Mouse (Mus musculus) midbrain, embryonic 13.5 days (tissue): Measurements from ENCODE around the gene Rbbp7. TPM values are rescaled to one million over a fixed set of nuclear protein-coding genes. Genes with fewer than 3 reads are reported as not detected.

ENCODE experiments used
- ATAC-seq: fragments of 200-750 bp; cut with Nextera tagmentation; 2 replicates; pipeline ENCODE4 v1.8.0; 2017; ENCODE audit warnings: mild to moderate bottlenecking, moderate TSS enrichment, moderate library complexity
- H3K27ac ChIP-seq: fragments of 300-500 bp; sonication (generic); 2 replicates; pipeline ENCODE4 v1.5.1; 2015; ENCODE audit warnings: inconsistent platforms, mild to moderate bottlenecking, moderate library complexity
- H3K27me3 ChIP-seq: fragments of 300-500 bp; sonication (generic); 2 replicates; pipeline ENCODE4 v1.6.1; 2015; ENCODE audit warnings: mild to moderate bottlenecking, inconsistent platforms
- H3K36me3 ChIP-seq: fragments of 300-500 bp; sonication (generic); 2 replicates; pipeline ENCODE4 v1.6.1; 2015; ENCODE audit warnings: mild to moderate bottlenecking, inconsistent platforms
- H3K4me1 ChIP-seq: fragments of 300-500 bp; sonication (generic); replicated peaks from 2 replicates; pipeline ENCODE4 v1.6.1; 2015; ENCODE audit warnings: inconsistent platforms
- H3K4me2 ChIP-seq: fragments of 300-500 bp; sonication (generic); replicated peaks from 2 replicates; pipeline ENCODE4 v1.6.1; 2015; ENCODE audit warnings: moderate library complexity, mild to moderate bottlenecking, inconsistent platforms
- H3K4me3 ChIP-seq: fragments of 300-500 bp; sonication (generic); replicated peaks from 2 replicates; pipeline ENCODE4 v1.5.1; 2015; ENCODE audit warnings: mild to moderate bottlenecking, inconsistent platforms
- H3K9ac ChIP-seq: fragments of 300-500 bp; sonication (generic); replicated peaks from 2 replicates; pipeline ENCODE4 v1.6.1; 2015; ENCODE audit warnings: mild to moderate bottlenecking, inconsistent platforms
- H3K9me3 ChIP-seq: fragments of 300-500 bp; sonication (generic); 2 replicates; pipeline ENCODE4 v1.6.1; 2016; ENCODE audit warnings: mild to moderate bottlenecking, inconsistent platforms
- WGBS: fragments of 180-500 bp; shearing (Covaris S2); methylation state at CpG from one replicate; pipeline ENCODE4 v1.1.7; 2015; 5-methylcytosine and 5-hydroxymethylcytosine counted together
- polyA plus RNA-seq: library from polyadenylated mRNA; unstranded; fragments of >200 nt; fragmentation: Nextera tagmentation; extraction: Ambion mirVana; gene quantifications from 2 replicates; pipeline ENCODE4 v1.2.1, GENCODE M21; 2015

Rbbp7 gene
- polyA plus RNA-seq, result 210 and 217 TPM in 2 replicates

DNA sequence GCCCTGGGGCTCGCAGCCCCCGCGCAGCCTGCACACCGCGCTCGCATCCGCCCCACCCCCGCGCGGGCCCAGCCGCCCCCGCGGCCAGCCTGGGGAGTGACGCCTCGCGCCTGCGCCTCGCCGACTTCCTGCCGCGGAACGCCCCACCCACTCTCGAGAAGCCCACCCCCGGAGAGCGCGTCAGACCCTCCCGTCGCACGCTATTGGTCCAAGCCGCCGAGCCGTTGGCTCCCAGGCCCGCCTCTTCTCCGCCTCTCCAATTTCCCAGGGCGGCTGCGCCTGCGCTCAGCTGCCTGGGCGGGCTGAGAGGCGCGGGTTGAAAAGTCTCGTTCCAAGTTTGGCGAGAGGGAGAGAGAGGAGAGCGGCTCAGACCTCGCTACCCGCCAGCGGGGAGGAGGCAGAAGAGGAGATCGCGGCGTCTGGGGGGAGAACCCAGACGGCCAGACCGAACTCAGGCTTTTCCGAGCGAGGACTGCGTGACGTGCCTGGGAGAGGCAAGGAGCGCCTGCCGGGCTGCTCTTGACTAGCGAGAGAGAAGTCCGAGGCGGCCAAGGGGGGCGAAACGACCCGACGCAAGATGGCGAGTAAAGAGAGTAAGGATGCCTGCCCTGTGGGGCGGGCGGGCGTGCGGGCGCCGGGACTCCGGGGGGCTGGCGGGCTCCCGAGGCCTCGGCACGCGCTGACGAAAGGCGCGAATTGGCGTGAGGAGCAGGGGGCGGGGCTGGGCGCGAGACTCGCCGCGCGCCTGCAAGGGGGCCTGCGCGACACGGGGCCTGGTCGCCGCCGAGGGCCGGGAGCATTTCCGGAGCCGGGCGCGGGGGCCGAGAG, at the start of gene Rbbp7:
Gene Rbbp7, plus strand, starts transcription at position 288 of the 828 bp plus-strand sequence.
- H3K9ac ChIP-seq, result peak within 1 kb of the TSS; percentile 72
- H3K36me3 ChIP-seq, result no peaks in the 10 kb centered on the region
- peak; percentile 98 for ATAC-seq
- H3K4me1 ChIP-seq, result peaks cover 12% of the 10 kb centered on the region
- no peaks in the 10 kb centered on the region for H3K9me3 ChIP-seq
- H3K27ac ChIP-seq, result peak within 1 kb of the TSS; percentile 93
- no peaks in the 10 kb centered on the region for H3K27me3 ChIP-seq
- H3K4me3 ChIP-seq, result peak within 1 kb of the TSS; percentile 58
- peak within 1 kb of the TSS; percentile 58 for H3K4me2 ChIP-seq
- 17% methylated on average over 57 of the region's 100 CpGs for WGBS

DNA sequence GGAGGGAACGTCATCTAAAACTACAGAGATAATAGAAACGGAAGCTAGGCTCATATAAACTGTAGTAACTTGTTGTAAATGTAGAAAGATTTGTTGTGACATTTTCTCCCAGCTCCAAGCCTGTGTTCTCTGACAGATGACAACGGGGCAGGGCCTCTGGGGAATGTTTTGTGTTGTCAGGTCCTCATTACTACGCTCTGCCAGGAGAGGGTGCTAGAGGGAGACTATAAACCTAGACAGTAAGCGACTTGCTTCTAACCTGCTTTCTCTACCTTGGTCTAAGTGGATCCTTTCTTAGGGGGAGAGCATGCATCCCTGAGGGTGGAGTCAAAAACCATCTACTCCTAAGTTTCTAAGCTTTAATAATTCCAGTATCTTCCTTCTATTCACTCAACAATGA, 42.4 kb upstream of the Rbbp7 start:
- Histone ChIP-seq H3K4me3 (no peak overlapping the region), H3K4me1 (no peaks in the 10 kb centered on the region), H3K9ac (no peak overlapping the region), H3K27ac (no peak overlapping the region), H3K4me2 (no peak overlapping the region), H3K27me3 (peaks cover 3% of the 10 kb centered on the region; the same call in 1 of the 2 replicates), H3K9me3 (no peaks in the 10 kb centered on the region), H3K36me3 (no peaks in the 10 kb centered on the region)
- ATAC-seq, result no peak
- 27% methylated on average over 5 of the region's 5 CpGs for WGBS

DNA sequence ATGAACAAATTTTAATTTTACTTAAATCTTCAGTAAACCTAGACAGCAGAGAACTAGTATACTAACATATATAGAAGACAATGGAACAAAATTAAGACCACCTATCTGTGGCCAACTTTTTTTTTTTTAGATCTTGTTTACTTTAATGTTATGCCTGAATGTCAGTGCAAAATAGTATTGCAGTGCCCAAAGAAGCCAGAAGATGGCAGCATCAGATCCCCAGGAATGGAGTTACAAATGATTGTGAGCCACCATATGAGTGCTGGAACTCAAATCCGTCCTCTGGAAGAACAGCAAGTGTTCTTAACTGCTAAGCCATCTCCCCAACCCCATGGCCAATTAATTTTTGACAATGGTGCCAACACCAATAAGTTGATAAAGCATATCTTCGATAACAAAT, 40.6 kb upstream of the Rbbp7 start:
- Histone ChIP-seq H3K4me3 (no peak overlapping the region), H3K27me3 (peaks cover 3% of the 10 kb centered on the region; the same call in 1 of the 2 replicates), H3K9ac (no peak overlapping the region), H3K27ac (no peak overlapping the region), H3K4me1 (no peaks in the 10 kb centered on the region), H3K9me3 (no peaks in the 10 kb centered on the region), H3K4me2 (no peak overlapping the region), H3K36me3 (no peaks in the 10 kb centered on the region)
- 47% methylated on average over 2 of the region's 2 CpGs for WGBS
- no peak for ATAC-seq

DNA sequence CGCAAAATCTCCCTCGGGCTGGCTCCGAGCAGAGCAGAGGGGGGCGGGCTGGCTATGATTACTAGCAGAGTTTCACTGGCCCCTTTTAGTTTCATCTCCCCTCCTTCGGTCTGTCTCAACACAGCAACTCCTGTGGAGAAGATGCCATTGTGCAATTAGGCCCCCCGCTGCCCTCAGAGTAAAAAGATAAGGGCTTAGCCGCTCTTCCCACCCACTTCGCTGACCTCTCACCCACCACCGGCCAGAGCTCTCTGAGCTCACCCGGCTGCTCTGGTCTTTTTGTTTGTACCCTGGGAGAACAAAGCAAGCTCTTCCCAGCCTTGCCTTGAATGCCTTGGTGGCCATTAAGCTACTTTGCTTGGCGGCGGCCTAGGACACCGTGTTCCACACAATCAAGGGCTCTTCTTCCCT, 32.8 kb upstream of the Rbbp7 start:
- Histone ChIP-seq H3K4me2 (no peak overlapping the region; the same call in 1 of the 2 replicates), H3K27ac (no peak overlapping the region), H3K36me3 (no peaks in the 10 kb centered on the region), H3K9ac (no peak overlapping the region), H3K4me3 (no peak overlapping the region), H3K9me3 (no peaks in the 10 kb centered on the region), H3K27me3 (peaks cover 1% of the 10 kb centered on the region; the same call in 1 of the 2 replicates), H3K4me1 (peaks cover 5% of the 10 kb centered on the region; the same call in 1 of the 2 replicates)
- peak; percentile 70 for ATAC-seq
- 20% methylated on average over 13 of the region's 13 CpGs for WGBS

DNA sequence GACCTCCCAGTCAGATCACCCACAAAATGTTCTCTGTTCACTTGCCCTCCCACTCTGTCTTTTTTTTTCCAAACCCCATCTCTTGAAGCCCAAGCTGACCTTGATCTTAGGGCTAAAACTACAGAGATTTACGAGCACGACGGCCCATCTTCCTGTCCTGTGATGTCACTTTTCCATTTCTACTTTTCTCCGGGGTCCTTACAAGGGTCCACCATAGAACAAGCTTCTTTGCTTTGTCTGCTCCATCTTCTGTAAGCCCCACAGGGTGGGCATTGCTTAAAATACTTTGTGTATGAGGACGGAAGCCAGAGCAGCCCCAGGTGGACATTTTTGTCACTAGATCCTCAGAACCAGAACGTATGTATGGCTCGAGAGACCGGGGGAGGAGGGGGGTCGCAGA, 32.4 kb upstream of the Rbbp7 start:
- Histone ChIP-seq H3K4me1 (peaks cover 5% of the 10 kb centered on the region; the same call in 1 of the 2 replicates), H3K36me3 (no peaks in the 10 kb centered on the region), H3K27me3 (no peaks in the 10 kb centered on the region), H3K27ac (no peak overlapping the region), H3K9me3 (no peaks in the 10 kb centered on the region), H3K9ac (no peak overlapping the region), H3K4me3 (no peak overlapping the region), H3K4me2 (no peak overlapping the region; the same call in 1 of the 2 replicates)
- ATAC-seq, result peak; percentile 50; the same call in 1 of the 2 replicates
- WGBS, result 32% methylated on average over 9 of the region's 9 CpGs

DNA sequence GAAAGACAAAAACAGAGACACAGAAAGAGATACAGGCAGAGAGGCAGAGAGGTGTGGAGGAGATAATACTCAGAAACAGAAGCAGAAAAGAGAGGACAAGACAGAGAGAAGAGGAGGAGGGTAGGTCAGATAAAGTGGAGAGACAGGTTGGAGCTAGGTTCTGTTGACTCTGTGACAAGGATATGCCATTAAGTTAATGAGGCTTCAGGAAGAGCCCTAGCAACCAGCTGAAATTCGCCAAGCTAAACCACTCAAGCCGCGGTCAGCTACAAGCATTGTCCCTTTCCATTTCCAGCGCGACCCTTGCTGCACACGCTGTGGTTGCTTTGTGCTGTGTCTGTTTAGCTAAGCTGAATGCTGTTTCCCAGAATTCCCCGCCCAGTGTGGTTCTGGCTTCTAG, 32.0 kb upstream of the Rbbp7 start:
- Histone ChIP-seq H3K4me2 (no peak overlapping the region), H3K36me3 (no peaks in the 10 kb centered on the region), H3K9me3 (no peaks in the 10 kb centered on the region), H3K27ac (no peak overlapping the region), H3K4me1 (peaks cover 5% of the 10 kb centered on the region; the same call in 1 of the 2 replicates), H3K4me3 (no peak overlapping the region), H3K27me3 (no peaks in the 10 kb centered on the region), H3K9ac (no peak overlapping the region)
- ATAC-seq, result no peak
- WGBS, result 31% methylated on average over 7 of the region's 7 CpGs

DNA sequence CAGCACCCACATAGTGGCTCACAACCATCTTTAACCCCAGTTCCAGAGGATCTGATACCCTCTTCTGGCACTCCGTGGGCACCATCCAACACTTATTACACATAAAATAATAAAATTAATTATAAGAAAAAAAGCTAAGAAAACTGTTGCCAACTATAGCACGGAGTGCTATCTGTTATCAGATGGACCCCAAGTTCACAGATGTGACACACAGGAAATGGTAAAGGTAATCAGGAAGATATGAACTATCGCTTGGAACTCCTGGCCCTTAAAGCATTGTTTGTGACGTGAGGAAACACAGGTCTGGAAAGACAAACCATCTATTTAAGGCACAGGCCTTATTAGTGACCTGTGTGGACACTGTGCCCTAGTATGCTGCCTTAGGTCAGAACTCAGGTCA, 30.2 kb upstream of the Rbbp7 start:
- ATAC-seq, result no peak
- 93% methylated on average over 4 of the region's 4 CpGs for WGBS
- Histone ChIP-seq H3K27ac (no peak overlapping the region), H3K4me3 (no peak overlapping the region), H3K4me1 (peaks cover 5% of the 10 kb centered on the region; the same call in 1 of the 2 replicates), H3K4me2 (no peak overlapping the region), H3K36me3 (no peaks in the 10 kb centered on the region), H3K9ac (no peak overlapping the region), H3K9me3 (no peaks in the 10 kb centered on the region), H3K27me3 (no peaks in the 10 kb centered on the region)

DNA sequence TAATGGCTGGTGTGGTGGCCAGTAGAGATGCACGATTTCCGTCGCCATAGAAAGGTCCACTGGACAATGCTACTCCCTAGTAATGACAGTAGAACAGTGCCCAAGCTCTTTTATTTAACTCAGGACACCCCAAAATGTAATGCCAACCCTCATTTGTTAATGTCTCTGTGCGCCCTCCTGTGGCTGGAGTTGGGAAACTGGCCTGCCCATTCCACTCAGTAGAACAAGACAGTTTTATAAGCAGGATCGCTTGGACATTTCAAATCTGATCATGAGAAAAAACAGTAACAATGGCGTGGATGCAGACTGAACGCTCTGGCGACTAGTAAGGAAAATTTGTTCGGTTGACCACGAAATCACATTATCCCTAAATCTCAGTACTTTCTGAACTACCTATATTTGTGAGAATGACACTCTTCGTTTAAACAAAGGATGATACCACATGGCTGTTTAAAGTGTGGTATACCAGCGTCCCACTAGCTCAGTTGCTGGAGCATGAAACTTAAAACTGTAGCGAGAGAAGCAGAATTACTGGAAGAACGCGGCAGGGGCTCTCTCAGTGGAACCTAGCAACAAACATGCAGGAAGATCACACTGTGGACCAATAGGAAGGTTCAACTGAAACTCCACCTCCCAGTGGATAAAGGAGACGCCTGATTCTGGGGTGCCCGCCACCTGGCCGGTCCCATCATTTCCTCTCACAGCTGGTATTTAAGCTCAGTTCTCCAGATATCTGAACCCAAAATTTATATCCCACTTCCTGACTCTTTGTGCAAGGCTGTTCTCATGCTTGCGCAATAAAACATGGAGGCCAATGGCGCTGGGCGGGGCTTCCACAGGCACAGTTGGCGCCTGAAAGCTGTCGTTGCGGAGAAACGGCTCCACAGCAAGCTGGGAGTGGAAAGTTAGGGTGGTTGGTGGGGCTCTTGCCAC, 24.9 kb upstream of the Rbbp7 start:
- Histone ChIP-seq H3K27ac (peak overlapping the region; percentile 79), H3K4me1 (no peaks in the 10 kb centered on the region), H3K4me2 (peak overlapping the region; percentile 56), H3K27me3 (no peaks in the 10 kb centered on the region), H3K9ac (peak overlapping the region; percentile 57; the same call in 1 of the 2 replicates), H3K36me3 (no peaks in the 10 kb centered on the region), H3K4me3 (peak overlapping the region; percentile 44), H3K9me3 (no peaks in the 10 kb centered on the region)
- ATAC-seq, result peak; percentile 90
- 25% methylated on average over 25 of the region's 25 CpGs for WGBS

DNA sequence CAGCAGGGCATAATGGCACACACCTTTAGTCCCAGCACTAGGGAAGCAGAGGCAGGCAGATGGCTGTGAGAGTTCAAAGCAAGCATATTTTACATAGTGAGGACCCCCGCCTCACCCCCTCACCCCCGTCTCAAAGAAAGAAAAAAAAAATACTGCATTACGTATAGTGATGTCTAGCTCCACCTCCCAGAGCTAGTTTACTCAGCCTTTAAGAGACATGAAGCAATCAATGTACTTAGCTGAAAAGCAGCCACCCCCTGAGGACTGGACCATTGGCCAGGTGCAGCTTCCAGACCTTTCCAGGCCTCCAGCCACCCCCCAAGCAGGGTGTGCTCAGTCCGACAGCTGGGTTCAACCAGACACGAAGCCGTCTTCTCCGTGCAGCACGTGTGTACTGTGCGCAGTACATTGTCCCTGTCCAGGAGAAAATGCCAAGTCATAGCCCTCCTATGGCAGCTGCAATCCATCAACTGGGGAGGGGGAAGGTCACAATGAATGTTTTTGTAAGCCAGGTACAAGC, 24.0 kb upstream of the Rbbp7 start:
- ATAC-seq, result peak; percentile 74
- H3K27ac ChIP-seq, result peak overlapping the region; percentile 79; the same call in 1 of the 2 replicates
- H3K9me3 ChIP-seq, result no peaks in the 10 kb centered on the region
- WGBS, result 42% methylated on average over 9 of the region's 9 CpGs
- no peaks in the 10 kb centered on the region for H3K27me3 ChIP-seq
- H3K4me3 ChIP-seq, result peak overlapping the region; percentile 44
- 0 out of 2 replicates have a peak overlapping the region, but pooled peaks have one; percentile 57 for H3K9ac ChIP-seq
- no peaks in the 10 kb centered on the region for H3K36me3 ChIP-seq
- H3K4me1 ChIP-seq, result no peaks in the 10 kb centered on the region
- H3K4me2 ChIP-seq, result peak overlapping the region; percentile 56

DNA sequence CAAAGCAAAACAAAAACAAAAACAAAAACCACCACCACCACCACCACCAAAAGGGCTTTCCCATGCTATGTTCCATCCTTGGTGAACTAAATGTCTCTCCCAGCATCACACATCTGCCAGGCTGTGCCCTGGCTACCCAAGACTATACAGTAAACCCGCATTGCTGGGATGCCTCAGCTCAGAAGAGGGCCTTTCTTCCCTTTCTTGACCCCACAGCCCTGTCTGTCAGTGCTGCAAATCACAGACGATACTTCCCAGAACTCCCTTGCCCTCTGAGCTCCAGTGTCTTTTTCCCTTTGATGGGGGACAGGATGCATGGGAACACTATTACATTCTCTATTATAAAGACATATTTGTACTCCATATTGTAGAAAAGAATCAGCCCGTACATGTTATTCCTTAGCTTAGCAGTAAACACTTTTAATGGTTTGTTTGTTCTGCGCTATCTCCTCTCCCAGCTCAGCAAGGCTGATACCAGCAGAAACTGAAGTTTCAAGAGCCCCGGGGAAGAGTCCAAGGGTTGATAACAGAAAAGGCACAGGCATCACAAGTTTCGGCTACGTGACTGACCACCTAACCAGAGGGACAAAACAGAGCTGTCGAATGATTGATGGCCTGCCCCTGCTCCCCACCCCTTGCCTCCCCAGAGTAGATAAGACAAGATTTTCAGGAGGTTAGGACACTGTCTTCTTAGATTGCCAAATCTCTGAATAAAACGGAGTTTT, 11.3 kb upstream of the Rbbp7 start:
- Histone ChIP-seq H3K4me2 (no peak overlapping the region), H3K9me3 (no peaks in the 10 kb centered on the region), H3K27ac (no peak overlapping the region), H3K4me3 (no peak overlapping the region), H3K4me1 (no peaks in the 10 kb centered on the region), H3K27me3 (0 out of 2 replicates have a peak, but pooled peaks cover 7% of the 10 kb centered on the region), H3K9ac (no peak overlapping the region), H3K36me3 (no peaks in the 10 kb centered on the region)
- ATAC-seq, result no peak
- 52% methylated on average over 9 of the region's 9 CpGs for WGBS

DNA sequence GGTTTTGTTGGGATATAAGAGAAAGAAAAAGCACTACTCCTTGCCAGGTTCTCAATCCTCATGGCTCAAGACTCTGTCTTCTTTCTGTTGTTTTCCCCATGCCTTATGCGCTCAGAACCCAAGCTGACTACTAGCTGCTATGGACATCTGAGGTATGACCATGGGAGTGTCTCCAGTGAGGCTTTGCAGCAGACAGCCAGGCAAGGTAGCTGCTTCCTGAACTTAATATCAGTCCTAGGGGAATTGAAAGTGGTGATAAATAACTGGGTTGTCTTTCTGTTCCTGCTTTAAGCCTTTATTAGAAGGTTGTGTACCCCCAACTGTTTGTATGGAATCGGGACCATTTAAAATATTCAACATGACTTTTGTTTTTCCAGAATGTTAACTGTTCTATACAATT, 7.8 kb upstream of the Rbbp7 start:
- no peak overlapping the region for H3K9ac ChIP-seq
- H3K9me3 ChIP-seq, result no peaks in the 10 kb centered on the region
- H3K4me2 ChIP-seq, result no peak overlapping the region
- WGBS, result 84% methylated on average over 2 of the region's 2 CpGs
- no peak overlapping the region for H3K4me3 ChIP-seq
- ATAC-seq, result no peak
- H3K4me1 ChIP-seq, result no peaks in the 10 kb centered on the region
- no peaks in the 10 kb centered on the region for H3K36me3 ChIP-seq
- H3K27me3 ChIP-seq, result 0 out of 2 replicates have a peak, but pooled peaks cover 4% of the 10 kb centered on the region
- H3K27ac ChIP-seq, result no peak overlapping the region
